Mouse (Mus musculus) kidney, embryonic 14.5 days (tissue): ENCODE results near the gene Aurka. TPM values are rescaled to one million over a fixed set of nuclear protein-coding genes. Genes with fewer than 3 reads are reported as not detected.

Source experiments
- ATAC-seq: fragments of 200-750 bp; cut with Nextera tagmentation; 2 replicates; pipeline ENCODE4 v1.8.0; 2017; ENCODE audit warnings: moderate number of reproducible peaks, mild to moderate bottlenecking, moderate TSS enrichment, moderate library complexity; ENCODE audit not compliant: low FRiP score, low TSS enrichment
- H3K27ac ChIP-seq: fragments of 300-500 bp; sonication (generic); 2 replicates; pipeline ENCODE4 v1.5.1; 2014; ENCODE audit warnings: low read depth, mild to moderate bottlenecking, low read length, moderate library complexity, mixed read lengths
- H3K27me3 ChIP-seq: fragments of 300-500 bp; sonication (generic); 2 replicates; pipeline ENCODE4 v1.6.1; 2014; ENCODE audit warnings: mild to moderate bottlenecking, low read length; ENCODE audit not compliant: control insufficient read depth, insufficient read depth
- H3K36me3 ChIP-seq: fragments of 300-500 bp; sonication (generic); 2 replicates; pipeline ENCODE4 v1.6.1; 2014; ENCODE audit warnings: low read length, mixed read lengths; ENCODE audit not compliant: control insufficient read depth, insufficient read depth
- H3K4me1 ChIP-seq: fragments of 300-500 bp; sonication (generic); 2 replicates; pipeline ENCODE4 v1.6.1; 2014; ENCODE audit warnings: low read length, mixed read lengths; ENCODE audit not compliant: control insufficient read depth, insufficient read depth
- H3K4me2 ChIP-seq: fragments of 300-500 bp; sonication (generic); replicated peaks from 2 replicates; pipeline ENCODE4 v1.6.1; 2014; ENCODE audit warnings: low read depth, mild to moderate bottlenecking, low read length
- H3K4me3 ChIP-seq: fragments of 300-500 bp; sonication (generic); 2 replicates; pipeline ENCODE4 v1.5.1; 2014; ENCODE audit warnings: mild to moderate bottlenecking, low read length
- H3K9ac ChIP-seq: fragments of 300-500 bp; sonication (generic); 2 replicates; pipeline ENCODE4 v1.6.1; 2014; ENCODE audit warnings: low read depth, mild to moderate bottlenecking, low read length, moderate library complexity
- H3K9me3 ChIP-seq: fragments of 300-500 bp; sonication (generic); 2 replicates; pipeline ENCODE4 v1.6.1; 2016; ENCODE audit warnings: low read length; ENCODE audit not compliant: control insufficient read depth
- WGBS: fragments of 180-500 bp; shearing (Covaris S2); extraction: QIAGEN DNeasy Blood & Tissue Kit; methylation state at CpG from one replicate; pipeline ENCODE4 v1.1.7; 2014; 5-methylcytosine and 5-hydroxymethylcytosine counted together
- polyA plus RNA-seq: library from polyadenylated mRNA; unstranded; fragments of >200 nt; fragmentation: Nextera tagmentation; extraction: Ambion mirVana; gene quantifications from 2 replicates; pipeline ENCODE4 v1.2.1, GENCODE M21; 2014

The Aurka gene
- polyA plus RNA-seq, 1 experiment from 2014 or later = 136 TPM

DNA sequence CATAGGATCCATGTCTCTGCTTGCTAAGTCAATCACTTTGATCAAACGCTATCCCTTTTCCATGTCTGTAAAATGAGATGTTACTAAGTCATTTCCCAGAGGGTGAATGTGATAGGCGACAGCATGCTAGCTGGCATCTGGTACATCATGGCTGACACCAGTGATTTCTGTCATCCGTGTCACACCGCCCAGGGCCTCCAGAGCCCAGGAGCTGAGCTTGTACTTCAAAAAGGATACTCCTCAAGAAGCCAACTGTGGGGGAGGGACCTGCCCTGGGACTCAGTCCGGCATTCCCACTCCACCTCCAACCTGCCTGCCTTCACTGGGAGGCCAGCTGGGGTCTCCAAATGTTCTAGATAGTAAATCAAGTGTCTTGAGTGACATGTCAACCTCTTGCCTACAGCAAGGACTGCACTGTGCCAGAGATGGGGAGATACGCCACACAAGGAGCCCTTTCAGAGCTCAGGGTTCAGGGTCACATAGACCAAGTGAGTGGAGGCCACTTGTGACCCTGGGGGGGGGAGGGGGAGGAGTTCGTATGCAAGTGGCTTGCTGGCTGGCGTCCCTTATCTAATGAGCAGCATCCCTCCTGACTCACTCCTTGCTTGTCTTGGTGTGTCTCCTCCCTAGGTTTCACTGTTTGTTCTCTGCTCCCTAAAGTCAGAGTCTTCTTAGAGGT is 23.3 kb downstream of the Aurka start:
- Histone ChIP-seq H3K27me3 (no peaks in the 10 kb centered on the region), H3K4me3 (no peak overlapping the region), H3K27ac (no peak overlapping the region), H3K9ac (no peak overlapping the region), H3K9me3 (0 out of 2 replicates have a peak, but pooled peaks cover 4% of the 10 kb centered on the region), H3K4me1 (no peaks in the 10 kb centered on the region), H3K4me2 (no peak overlapping the region), H3K36me3 (no peaks in the 10 kb centered on the region)
- 45% methylated on average over 8 of the region's 8 CpGs for WGBS
- no peak for ATAC-seq

DNA sequence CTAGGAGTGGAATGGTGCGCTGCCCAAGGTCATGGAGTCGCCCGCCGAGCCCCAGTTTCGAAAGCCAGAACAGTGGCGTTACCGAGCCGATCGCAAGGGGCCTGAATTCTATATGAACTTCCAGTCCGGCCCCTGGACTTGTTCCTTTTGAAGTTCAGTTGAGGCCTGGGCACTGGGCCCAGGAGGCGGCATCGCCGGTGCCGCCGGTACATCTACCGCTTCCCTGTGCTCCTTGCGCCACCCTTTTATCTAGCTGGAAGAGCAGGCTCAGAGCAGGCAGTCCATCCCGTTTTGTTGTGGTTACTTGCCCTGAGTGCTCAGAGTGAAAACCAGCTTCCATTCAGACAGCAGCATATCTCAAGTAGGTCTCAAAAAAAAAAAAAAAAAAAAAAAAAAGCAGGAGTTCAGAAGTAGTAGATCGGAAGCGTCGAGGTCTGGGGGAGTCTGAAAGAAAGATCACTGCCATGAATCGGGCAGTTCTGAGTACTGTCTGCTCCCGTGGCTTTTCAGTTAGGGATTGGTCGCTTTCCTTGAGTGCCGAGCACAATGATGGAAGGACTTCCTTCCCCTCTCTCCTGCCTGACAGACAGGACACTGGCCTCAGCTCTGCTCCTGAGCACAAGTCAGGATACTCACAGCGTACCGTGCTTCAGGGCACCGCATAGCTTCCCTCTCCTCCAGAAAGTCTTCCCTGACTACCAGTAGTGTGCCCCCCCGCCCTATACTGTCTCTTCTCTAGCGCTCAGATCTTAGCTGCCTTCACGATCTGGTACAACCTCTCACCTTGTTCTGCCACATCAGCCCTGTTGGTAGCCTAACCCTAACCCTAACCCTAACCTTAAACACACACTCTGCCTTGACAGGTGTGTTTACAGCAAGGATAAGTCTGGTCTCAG is 24.1 kb downstream of the Aurka start:
- WGBS = 10% methylated on average over 31 of the region's 31 CpGs
- no peak for ATAC-seq
- H3K9me3 ChIP-seq = 0 out of 2 replicates have a peak, but pooled peaks cover 4% of the 10 kb centered on the region
- no peaks in the 10 kb centered on the region for H3K27me3 ChIP-seq
- H3K4me3 ChIP-seq = peak overlapping the region; percentile 71
- no peak overlapping the region for H3K27ac ChIP-seq
- H3K9ac ChIP-seq = peak overlapping the region; percentile 63
- H3K4me2 ChIP-seq = peak overlapping the region; percentile 97
- no peaks in the 10 kb centered on the region for H3K36me3 ChIP-seq
- H3K4me1 ChIP-seq = no peaks in the 10 kb centered on the region

DNA sequence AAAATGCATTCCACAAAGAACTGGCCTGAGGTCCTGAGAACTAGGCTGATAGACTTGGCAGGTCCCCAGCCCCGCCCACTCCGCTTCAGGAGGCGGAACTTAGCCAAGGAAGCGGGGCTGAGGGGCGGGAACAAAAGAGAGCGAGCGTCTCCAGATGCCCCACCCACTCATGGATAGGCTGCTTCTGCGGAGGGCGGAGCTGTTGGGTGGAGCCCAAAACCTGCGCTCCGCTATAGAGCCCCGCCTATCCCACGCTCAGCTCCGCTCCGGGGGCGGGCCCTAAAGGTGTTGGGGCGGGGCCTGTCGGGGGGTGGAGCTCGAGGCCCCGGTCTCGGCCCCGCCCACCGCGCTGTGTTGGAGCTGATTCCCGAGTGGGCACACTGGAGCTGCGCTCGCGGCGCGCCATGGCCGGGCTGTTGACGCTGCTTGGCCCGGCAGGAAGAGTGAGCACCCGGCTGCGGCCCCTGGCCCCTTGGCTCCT is 25.0 kb downstream of the Aurka start, which contains the start of gene Fam210b:
TSS of gene Fam210b (plus strand) at position 308 of the 481 bp plus-strand sequence.
- WGBS = 0% methylated on average over 31 of the region's 35 CpGs
- Histone ChIP-seq H3K4me2 (peak within 1 kb of the TSS; percentile 97), H3K27me3 (no peaks in the 10 kb centered on the region), H3K36me3 (no peaks in the 10 kb centered on the region), H3K27ac (0 out of 2 replicates have a peak within 1 kb of the TSS, but pooled peaks have one; percentile 30), H3K4me1 (no peaks in the 10 kb centered on the region), H3K9me3 (0 out of 2 replicates have a peak, but pooled peaks cover 4% of the 10 kb centered on the region), H3K9ac (peak within 1 kb of the TSS; percentile 63), H3K4me3 (peak within 1 kb of the TSS; percentile 71)
- peak; percentile 98 for ATAC-seq

DNA sequence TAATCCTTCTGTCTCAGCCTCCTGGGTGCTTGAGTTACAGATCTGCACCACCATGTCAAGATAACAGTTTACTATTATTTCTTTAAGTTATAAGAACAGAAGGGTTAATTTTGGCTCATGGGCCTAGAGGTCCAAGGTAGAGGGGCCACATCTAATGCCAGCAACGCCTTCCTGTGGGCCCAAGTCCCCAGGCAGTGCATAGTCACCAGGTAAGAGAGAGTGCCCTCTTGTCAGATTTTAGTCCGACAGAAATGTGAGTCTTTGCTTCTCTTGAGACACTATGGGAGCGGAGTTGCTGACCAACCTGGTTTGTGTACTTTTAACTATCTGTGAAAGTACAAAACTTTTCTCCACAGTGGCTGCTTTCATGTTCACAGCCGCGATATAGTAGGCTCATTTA is 25.7 kb downstream of the Aurka start:
- peak overlapping the region; percentile 71 for H3K4me3 ChIP-seq
- 0 out of 2 replicates have a peak, but pooled peaks cover 4% of the 10 kb centered on the region for H3K9me3 ChIP-seq
- H3K27ac ChIP-seq = 0 out of 2 replicates have a peak overlapping the region, but pooled peaks have one; percentile 30
- no peaks in the 10 kb centered on the region for H3K27me3 ChIP-seq
- no peaks in the 10 kb centered on the region for H3K4me1 ChIP-seq
- WGBS = 39% methylated on average over 5 of the region's 5 CpGs
- H3K9ac ChIP-seq = no peak overlapping the region
- peak overlapping the region; percentile 97 for H3K4me2 ChIP-seq
- H3K36me3 ChIP-seq = no peaks in the 10 kb centered on the region
- ATAC-seq = peak; percentile 2; the same call in 1 of the 2 replicates

DNA sequence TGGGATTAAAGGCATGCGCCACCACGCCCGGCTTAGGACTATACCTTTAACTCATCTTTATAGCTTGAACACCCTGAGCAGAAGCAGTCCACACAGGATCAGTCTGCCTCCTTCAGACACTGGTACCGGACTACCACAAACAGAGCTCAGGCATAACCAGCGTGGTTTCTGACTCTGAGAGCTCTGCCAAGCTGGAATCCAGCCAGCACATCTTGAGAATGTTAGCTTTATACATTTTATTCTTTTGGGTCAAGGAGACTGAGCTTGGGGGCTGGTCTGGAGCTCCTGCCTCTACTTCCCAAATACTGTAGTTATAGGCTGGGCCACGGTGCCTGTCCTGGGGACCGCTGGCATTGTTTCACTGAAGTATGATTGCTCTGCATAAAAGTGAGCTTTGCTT is 26.6 kb downstream of the Aurka start:
- Histone ChIP-seq H3K4me1 (no peaks in the 10 kb centered on the region), H3K27me3 (no peaks in the 10 kb centered on the region), H3K36me3 (no peaks in the 10 kb centered on the region), H3K27ac (no peak overlapping the region), H3K9me3 (0 out of 2 replicates have a peak, but pooled peaks cover 4% of the 10 kb centered on the region), H3K9ac (no peak overlapping the region), H3K4me3 (no peak overlapping the region), H3K4me2 (no peak overlapping the region)
- ATAC-seq = no peak
- 94% methylated on average over 7 of the region's 7 CpGs for WGBS

DNA sequence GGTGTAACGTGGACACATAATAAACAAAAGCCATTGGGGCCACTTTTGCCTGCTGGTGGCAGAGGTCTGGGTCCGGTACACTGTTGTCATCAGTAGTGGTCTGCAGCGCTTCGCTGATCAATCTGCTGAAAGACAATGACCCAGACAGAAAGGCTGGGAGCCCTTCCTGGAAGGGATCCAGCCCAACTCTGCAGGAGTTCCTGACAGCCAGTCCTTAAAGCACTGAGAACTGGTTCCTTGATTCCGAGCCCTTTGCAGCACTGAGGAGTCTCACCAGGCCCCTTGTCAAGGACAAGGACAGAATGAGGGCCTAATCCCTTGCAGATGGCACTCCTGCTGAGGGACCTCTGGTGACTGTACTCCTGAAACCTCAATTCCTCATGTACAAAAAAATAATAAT is 28.7 kb downstream of the Aurka start:
- no peaks in the 10 kb centered on the region for H3K27me3 ChIP-seq
- H3K9ac ChIP-seq = no peak overlapping the region
- H3K9me3 ChIP-seq = 0 out of 2 replicates have a peak, but pooled peaks cover 4% of the 10 kb centered on the region
- ATAC-seq = no peak
- WGBS = 58% methylated on average over 5 of the region's 5 CpGs
- H3K36me3 ChIP-seq = no peaks in the 10 kb centered on the region
- H3K4me3 ChIP-seq = no peak overlapping the region
- H3K27ac ChIP-seq = no peak overlapping the region
- no peaks in the 10 kb centered on the region for H3K4me1 ChIP-seq
- no peak overlapping the region for H3K4me2 ChIP-seq

DNA sequence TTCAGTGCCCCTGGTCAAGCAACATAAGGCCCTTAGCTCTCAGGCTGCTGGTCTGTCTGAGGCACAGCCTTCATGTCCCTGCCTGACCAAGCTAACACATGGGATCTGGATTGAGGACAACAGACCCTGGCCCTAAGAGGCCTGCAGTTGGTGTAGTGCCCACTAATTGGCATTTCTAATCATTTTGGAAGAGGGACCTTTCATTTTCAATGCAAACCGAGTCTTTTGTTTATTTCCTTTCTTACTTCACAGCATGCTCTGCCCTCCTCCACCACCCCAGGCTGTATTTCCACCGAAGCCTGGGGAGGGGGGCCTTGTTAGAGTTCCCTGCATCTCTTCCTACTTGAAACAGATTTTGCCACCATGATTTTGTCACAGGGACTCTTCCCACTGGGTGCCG is 29.4 kb downstream of the Aurka start:
- Histone ChIP-seq H3K36me3 (no peaks in the 10 kb centered on the region), H3K9ac (no peak overlapping the region), H3K9me3 (0 out of 2 replicates have a peak, but pooled peaks cover 4% of the 10 kb centered on the region), H3K27me3 (no peaks in the 10 kb centered on the region), H3K4me1 (no peaks in the 10 kb centered on the region), H3K4me2 (no peak overlapping the region), H3K27ac (no peak overlapping the region), H3K4me3 (no peak overlapping the region)
- ATAC-seq = no peak
- WGBS = 69% methylated on average over 3 of the region's 3 CpGs

DNA sequence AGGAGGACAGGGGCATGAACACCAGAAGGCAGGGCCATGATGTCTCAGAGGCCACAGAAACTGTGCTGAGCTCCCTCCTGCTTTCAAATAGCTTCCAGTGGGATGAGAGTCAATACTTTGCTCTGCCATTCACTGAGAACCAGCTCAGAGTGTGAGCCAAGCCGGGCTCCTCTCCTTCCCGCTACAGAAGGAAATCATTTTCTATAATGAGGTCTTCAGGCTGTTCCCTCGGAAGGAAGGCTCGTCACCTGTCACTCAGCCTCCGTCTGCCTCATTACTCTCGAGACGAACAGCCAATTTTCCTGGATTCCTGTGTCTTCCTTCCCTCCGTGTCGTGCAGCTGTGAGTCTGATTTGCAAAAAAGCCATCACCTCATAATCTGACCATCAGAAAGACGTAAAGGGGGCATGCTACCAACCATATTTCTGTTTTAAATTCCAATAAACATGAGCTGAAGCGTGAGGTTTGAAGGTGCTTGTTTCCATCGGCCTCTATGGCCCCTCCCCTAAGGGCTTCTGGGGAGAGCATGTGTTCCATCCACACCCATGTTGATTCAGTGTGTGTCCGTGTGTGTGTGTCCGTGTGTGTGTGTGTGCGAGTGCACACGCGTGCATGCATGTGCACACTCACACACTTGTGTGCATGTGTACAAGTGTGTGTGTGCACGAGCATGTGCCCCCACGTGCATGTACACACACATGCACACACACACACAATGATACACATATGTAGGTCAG is 32.0 kb downstream of the Aurka start:
- no peak overlapping the region for H3K27ac ChIP-seq
- no peak overlapping the region for H3K4me3 ChIP-seq
- ATAC-seq = no peak
- H3K9ac ChIP-seq = no peak overlapping the region
- no peaks in the 10 kb centered on the region for H3K36me3 ChIP-seq
- WGBS = 64% methylated on average over 19 of the region's 19 CpGs
- no peaks in the 10 kb centered on the region for H3K4me1 ChIP-seq
- 0 out of 2 replicates have a peak, but pooled peaks cover 4% of the 10 kb centered on the region for H3K9me3 ChIP-seq
- no peaks in the 10 kb centered on the region for H3K27me3 ChIP-seq
- no peak overlapping the region for H3K4me2 ChIP-seq
